Mouse (Mus musculus) lung, postnatal 0 days (tissue): ENCODE measurements around the gene Tango6.

Experiments
- CTCF ChIP-seq: IDR thresholded peaks from 2 replicates; pipeline ENCODE4 v1.5.1; 2016; ENCODE audit warnings: antibody characterized with exemption, mild to moderate bottlenecking
- EP300 ChIP-seq: IDR thresholded peaks from 2 replicates; pipeline ENCODE4 v1.6.1; 2016; ENCODE audit warnings: antibody characterized with exemption, mild to moderate bottlenecking, control low read depth

- TF ChIP-seq CTCF (no peak), EP300 (no peak)
These were observed 180.0 kb downstream of the Tango6 start for GRCm38 (mm10) chr8:106862845-106863244.
